Mouse (Mus musculus) forebrain, postnatal 0 days (tissue): ENCODE results near the gene E330021D16Rik. TPM values are rescaled to one million over a fixed set of nuclear protein-coding genes. Genes with fewer than 3 reads are reported as not detected.
"Not testable (repeated sequence)": the region's sequence is repeated elsewhere in the genome, so short reads cannot be mapped to it uniquely, and the experiment has no call there.

Experiments used
- ATAC-seq: fragments of 200-750 bp; cut with Nextera tagmentation; 2 replicates; pipeline ENCODE4 v1.8.0; 2017; ENCODE audit warnings: mild to moderate bottlenecking, moderate library complexity
- DNase-seq: peaks from one replicate; pipeline ENCODE4 v3.0.0-alpha.2; 2015
- H3K27ac ChIP-seq: fragments of 300-500 bp; sonication (generic); 2 replicates; pipeline ENCODE4 v1.5.1; 2014; ENCODE audit warnings: low read depth, mild to moderate bottlenecking, antibody characterized with exemption, low read length, moderate library complexity, mixed read lengths
- H3K27me3 ChIP-seq: fragments of 300-500 bp; sonication (generic); 2 replicates; pipeline ENCODE4 v1.6.1; 2014; ENCODE audit warnings: mild to moderate bottlenecking, low read length, mixed read lengths; ENCODE audit not compliant: insufficient read depth
- H3K36me3 ChIP-seq: fragments of 300-500 bp; sonication (generic); 2 replicates; pipeline ENCODE4 v1.6.1; 2014; ENCODE audit warnings: mild to moderate bottlenecking, moderate library complexity; ENCODE audit not compliant: insufficient read depth
- H3K4me1 ChIP-seq: fragments of 300-500 bp; sonication (generic); 2 replicates; pipeline ENCODE4 v1.6.1; 2014; ENCODE audit warnings: antibody characterized with exemption; ENCODE audit not compliant: insufficient read depth
- H3K4me2 ChIP-seq: fragments of 300-500 bp; sonication (generic); 2 replicates; pipeline ENCODE4 v1.6.1; 2014; ENCODE audit warnings: low read depth, mild to moderate bottlenecking, moderate library complexity
- H3K4me3 ChIP-seq: fragments of 300-500 bp; sonication (generic); 2 replicates; pipeline ENCODE4 v1.5.1; 2014; ENCODE audit warnings: low read depth, low read length, mixed read lengths
- H3K9ac ChIP-seq: fragments of 300-500 bp; sonication (generic); 2 replicates; pipeline ENCODE4 v1.6.1; 2014; ENCODE audit warnings: mild to moderate bottlenecking
- H3K9me3 ChIP-seq: fragments of 300-500 bp; sonication (generic); 2 replicates; pipeline ENCODE4 v1.6.1; 2016; ENCODE audit warnings: low read length
- CTCF ChIP-seq: sonication (generic); IDR thresholded peaks from 2 replicates; pipeline ENCODE4 v1.5.1; 2016; ENCODE audit warnings: antibody characterized with exemption, control low read depth, low read depth
- WGBS: fragments of 180-500 bp; shearing (Covaris S2); extraction: QIAGEN DNeasy Blood & Tissue Kit; methylation state at CpG from one replicate; pipeline ENCODE4 v1.1.7; 2014; 5-methylcytosine and 5-hydroxymethylcytosine counted together
- polyA plus RNA-seq: library from polyadenylated mRNA; unstranded; fragments of >200 nt; fragmentation: Nextera tagmentation; extraction: Ambion mirVana; gene quantifications from 2 replicates; pipeline ENCODE4 v1.2.1, GENCODE M21; 2015
- total RNA-seq: library from RNA; depleted of rRNA; stranded (reverse); fragments of >200 nt; gene quantifications from 2 replicates; pipeline ENCODE4 v1.2.3, GENCODE M21; 2014

E330021D16Rik gene
- total and polyA plus RNA-seq, 2 experiments from 2014 or later, result 0.29 TPM; not detected in 1

GRCm38 (mm10) chr6:136452623-136453022, 37.3 kb upstream of the E330021D16Rik start:
- H3K27ac ChIP-seq, result no peak overlapping the region
- no peaks in the 10 kb centered on the region for H3K27me3 ChIP-seq
- H3K36me3 ChIP-seq, result no peaks in the 10 kb centered on the region
- DNase-seq (no peak), ATAC-seq (no peak)
- no peaks in the 10 kb centered on the region for H3K4me1 ChIP-seq
- no peaks in the 10 kb centered on the region for H3K9me3 ChIP-seq
- H3K9ac ChIP-seq, result no peak overlapping the region
- 94% methylated on average over 3 of the region's 3 CpGs for WGBS
- no peak overlapping the region for H3K4me3 ChIP-seq
- TF ChIP-seq CTCF, result no peak
- no peak overlapping the region for H3K4me2 ChIP-seq

- Histone ChIP-seq H3K27ac (no peak overlapping the region), H3K36me3 (no peaks in the 10 kb centered on the region), H3K4me2 (no peak overlapping the region), H3K4me3 (no peak overlapping the region), H3K9ac (no peak overlapping the region), H3K4me1 (no peaks in the 10 kb centered on the region), H3K9me3 (no peaks in the 10 kb centered on the region), H3K27me3 (no peaks in the 10 kb centered on the region)
- no peak for TF ChIP-seq CTCF
- ATAC-seq (no peak), DNase-seq (no peak)
- WGBS, result 91% methylated on average over 6 of the region's 6 CpGs
Measured at GRCm38 (mm10) chr6:136450863-136451262, 35.5 kb upstream of the E330021D16Rik start.

- peaks cover 7% of the 10 kb centered on the region; the same call in 1 of the 2 replicates for H3K9me3 ChIP-seq
- no peak overlapping the region for H3K9ac ChIP-seq
- H3K36me3 ChIP-seq, result no peaks in the 10 kb centered on the region
- no peak overlapping the region for H3K4me2 ChIP-seq
- ATAC-seq (no peak), DNase-seq (no peak)
- 88% methylated on average over 1 of the region's 1 CpGs for WGBS
- no peaks in the 10 kb centered on the region for H3K4me1 ChIP-seq
- H3K4me3 ChIP-seq, result no peak overlapping the region
- H3K27ac ChIP-seq, result no peak overlapping the region
- no peak for TF ChIP-seq CTCF
- H3K27me3 ChIP-seq, result no peaks in the 10 kb centered on the region
Measured at GRCm38 (mm10) chr6:136449930-136450329, 34.6 kb upstream of the E330021D16Rik start.

- WGBS, result 79% methylated on average over 9 of the region's 9 CpGs
- H3K4me3 ChIP-seq, result no peak overlapping the region
- H3K27ac ChIP-seq, result no peak overlapping the region
- no peak for DNase-seq
- no peak overlapping the region for H3K9ac ChIP-seq
- ATAC-seq, result no peak
- H3K4me2 ChIP-seq, result no peak overlapping the region
- no peaks in the 10 kb centered on the region for H3K4me1 ChIP-seq
- H3K27me3 ChIP-seq, result no peaks in the 10 kb centered on the region
- H3K9me3 ChIP-seq, result peaks cover 11% of the 10 kb centered on the region; the same call in 1 of the 2 replicates
- H3K36me3 ChIP-seq, result no peaks in the 10 kb centered on the region
- no peak for TF ChIP-seq CTCF
Measured at GRCm38 (mm10) chr6:136449270-136449692, 33.9 kb upstream of the E330021D16Rik start.

GRCm38 (mm10) chr6:136439205-136439604, 23.8 kb upstream of the E330021D16Rik start:
- H3K27ac ChIP-seq, H3K4me1 ChIP-seq, ATAC-seq, H3K9ac ChIP-seq, H3K27me3 ChIP-seq, DNase-seq, H3K4me3 ChIP-seq, H3K36me3 ChIP-seq, H3K4me2 ChIP-seq: not testable (repeated sequence)
- peaks cover 21% of the 10 kb centered on the region for H3K9me3 ChIP-seq
- 77% methylated on average over 2 of the region's 2 CpGs for WGBS

GRCm38 (mm10) chr6:136436151-136436550, 20.8 kb upstream of the E330021D16Rik start:
- H3K4me2 ChIP-seq, H3K27me3 ChIP-seq, H3K36me3 ChIP-seq, H3K4me3 ChIP-seq, H3K4me1 ChIP-seq, DNase-seq, H3K9ac ChIP-seq, ATAC-seq, H3K27ac ChIP-seq, H3K9me3 ChIP-seq: not testable (repeated sequence)
- 45% methylated on average over 3 of the region's 3 CpGs for WGBS

GRCm38 (mm10) chr6:136433573-136433972, 18.2 kb upstream of the E330021D16Rik start:
- WGBS, result 89% methylated on average over 6 of the region's 6 CpGs
- TF ChIP-seq CTCF, result no peak

GRCm38 (mm10) chr6:136431896-136432248, 16.5 kb upstream of the E330021D16Rik start:
- no peaks in the 10 kb centered on the region for H3K27me3 ChIP-seq
- H3K36me3 ChIP-seq, result no peaks in the 10 kb centered on the region
- no peak overlapping the region for H3K27ac ChIP-seq
- no peak for DNase-seq
- no peaks in the 10 kb centered on the region for H3K9me3 ChIP-seq
- H3K9ac ChIP-seq, result no peak overlapping the region
- no peak for TF ChIP-seq CTCF
- ATAC-seq, result no peak
- H3K4me3 ChIP-seq, result no peak overlapping the region
- WGBS, result 55% methylated on average over 7 of the region's 7 CpGs
- H3K4me1 ChIP-seq, result no peaks in the 10 kb centered on the region
- no peak overlapping the region for H3K4me2 ChIP-seq

More at GRCm38 (mm10) chr6:136433573-136433972, 18.2 kb upstream of the E330021D16Rik start:
- no peak overlapping the region for H3K4me2 ChIP-seq
- no peak overlapping the region for H3K9ac ChIP-seq
- H3K27ac ChIP-seq, result no peak overlapping the region
- H3K4me1 ChIP-seq, result no peaks in the 10 kb centered on the region
- no peaks in the 10 kb centered on the region for H3K9me3 ChIP-seq
- H3K27me3 ChIP-seq, result no peaks in the 10 kb centered on the region
- no peak overlapping the region for H3K4me3 ChIP-seq
- ATAC-seq (no peak), DNase-seq (no peak)
- H3K36me3 ChIP-seq, result no peaks in the 10 kb centered on the region
